Mouse (Mus musculus) adrenal gland, adult 18-20 months (tissue): ENCODE data around the gene Btbd19. TPM values are rescaled to one million over a fixed set of nuclear protein-coding genes. Genes with fewer than 3 reads are reported as not detected.

Source experiments
- DNase-seq, 2 experiments: peaks; one replicate each; pipeline ENCODE4 v3.0.0; 2021 to 2022; ENCODE audit warnings: low spot score in 2 of 2
- total RNA-seq, 2 experiments: library from RNA; stranded (reverse); gene quantifications; 1 replicate in 1 of 2; 2 replicates in 1 of 2; pipeline ENCODE4 v1.2.3; 2021

Btbd19 gene
- total RNA-seq, 2 experiments from 2014 or later, result 9.1 to 11.0 TPM

- DNase-seq, result no peak
Observed at GRCm38 (mm10) chr4:117136034-117136433, 10.5 kb upstream of the Btbd19 start.

GRCm38 (mm10) chr4:117134601-117134995 lies 9.1 kb upstream of the Btbd19 start:
- DNase-seq, result no peak

- DNase-seq, result peak; percentile 98 to 99
Observed at GRCm38 (mm10) chr4:117133817-117134600, 8.5 kb upstream of the Btbd19 start, which contains the start of gene Plk3. Plk3 (minus strand) TSS chr4:117133963.

- no peak for DNase-seq
Observed at GRCm38 (mm10) chr4:117133366-117133796, 7.9 kb upstream of the Btbd19 start.

- no peak for DNase-seq
Observed at GRCm38 (mm10) chr4:117132794-117133143, 7.2 kb upstream of the Btbd19 start.

GRCm38 (mm10) chr4:117131890-117132793 lies 6.6 kb upstream of the Btbd19 start:
- DNase-seq, result no peak

GRCm38 (mm10) chr4:117131198-117131597 lies 5.7 kb upstream of the Btbd19 start:
- no peak for DNase-seq

- DNase-seq, result no peak
Observed at GRCm38 (mm10) chr4:117130790-117131189, 5.3 kb upstream of the Btbd19 start.

- DNase-seq, result no peak
Observed at GRCm38 (mm10) chr4:117127991-117128686, 2.6 kb upstream of the Btbd19 start.

- DNase-seq, result no peak
Observed at GRCm38 (mm10) chr4:117126675-117127290, 1.3 kb upstream of the Btbd19 start, which contains the start of gene Tctex1d4. Tctex1d4 (plus strand) TSS chr4:117126794.

- peak; percentile 45 to 56 for DNase-seq
Observed at GRCm38 (mm10) chr4:117125910-117126674, 567 bp upstream of the Btbd19 start.

- no peak for DNase-seq
Observed at GRCm38 (mm10) chr4:117124518-117125347, 792 bp downstream of the Btbd19 start.

GRCm38 (mm10) chr4:117124218-117124517 lies 1.4 kb downstream of the Btbd19 start:
- no peak for DNase-seq

GRCm38 (mm10) chr4:117123546-117124217 lies 1.8 kb downstream of the Btbd19 start:
- no peak for DNase-seq

- DNase-seq, result no peak
Observed at GRCm38 (mm10) chr4:117122209-117122608, 3.3 kb downstream of the Btbd19 start.

GRCm38 (mm10) chr4:117120445-117121414 lies 4.8 kb downstream of the Btbd19 start:
- peak; percentile 83 to 87 for DNase-seq

GRCm38 (mm10) chr4:117120052-117120444 lies 5.5 kb downstream of the Btbd19 start:
- no peak for DNase-seq

- no peak for DNase-seq
Observed at GRCm38 (mm10) chr4:117119636-117120035, 5.9 kb downstream of the Btbd19 start.
